Mouse (Mus musculus): ENCODE data around the gene Xpnpep2. TPM values are rescaled to one million over a fixed set of nuclear protein-coding genes. Genes with fewer than 3 reads are reported as not detected.

Xpnpep2 gene
- total and polyA plus RNA-seq, 2 experiments from 2014 or later, result 0.66 TPM; not detected in 1

DNA sequence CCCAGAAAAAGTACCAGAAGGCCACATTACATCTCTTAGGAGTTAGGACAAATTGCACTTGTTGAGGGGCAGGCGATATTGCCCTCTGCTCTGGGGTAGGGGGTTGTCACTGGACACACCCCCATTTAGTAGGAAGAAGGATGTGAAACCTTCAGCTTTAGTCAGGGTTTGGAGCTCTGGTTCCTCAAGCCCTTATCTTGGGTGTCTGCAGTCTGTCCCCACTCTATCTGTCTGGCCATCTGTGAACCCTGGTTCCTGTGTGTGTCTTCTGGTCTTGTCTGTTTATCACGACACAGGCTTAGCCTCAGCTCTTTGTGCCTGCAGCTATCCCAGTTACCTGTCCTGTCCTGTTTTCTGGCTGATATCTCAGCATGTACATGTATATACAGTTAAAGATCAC is 44.9 kb downstream of the Xpnpep2 start:
- ATAC-seq (ENCODE audit: insufficient read depth, low read depth) (no peak), DNase-seq (ENCODE audit: low spot score) (no peak)
- no peak overlapping the region for H3K4me3 ChIP-seq (ENCODE audit: low read depth, low read length)
- no peaks in the 10 kb centered on the region for H3K4me1 ChIP-seq (ENCODE audit: control insufficient read depth, insufficient read depth)
- H3K36me3 ChIP-seq (replicated peaks; ENCODE audit: control insufficient read depth, insufficient read depth, low read length), result no peaks in the 10 kb centered on the region
- no peak overlapping the region for H3K9ac ChIP-seq (replicated peaks; ENCODE audit: low read depth, low read length)
- TF ChIP-seq EP300 (IDR thresholded peaks at IDR 0.05; ENCODE audit: low read depth), result no peak
- TF ChIP-seq CTCF (IDR thresholded peaks at IDR 0.05; ENCODE audit: low read depth), result no peak
- H3K9me3 ChIP-seq (replicated peaks; ENCODE audit: control insufficient read depth, low read length), result no peaks in the 10 kb centered on the region
- H3K4me2 ChIP-seq (ENCODE audit: low read depth, low read length), result no peak overlapping the region
- no peak overlapping the region for H3K27ac ChIP-seq (ENCODE audit: low read depth)
- 69% methylated on average over 2 of the region's 2 CpGs for WGBS
- H3K27me3 ChIP-seq (ENCODE audit: control insufficient read depth, insufficient read depth, low read length), result no peaks in the 10 kb centered on the region

DNA sequence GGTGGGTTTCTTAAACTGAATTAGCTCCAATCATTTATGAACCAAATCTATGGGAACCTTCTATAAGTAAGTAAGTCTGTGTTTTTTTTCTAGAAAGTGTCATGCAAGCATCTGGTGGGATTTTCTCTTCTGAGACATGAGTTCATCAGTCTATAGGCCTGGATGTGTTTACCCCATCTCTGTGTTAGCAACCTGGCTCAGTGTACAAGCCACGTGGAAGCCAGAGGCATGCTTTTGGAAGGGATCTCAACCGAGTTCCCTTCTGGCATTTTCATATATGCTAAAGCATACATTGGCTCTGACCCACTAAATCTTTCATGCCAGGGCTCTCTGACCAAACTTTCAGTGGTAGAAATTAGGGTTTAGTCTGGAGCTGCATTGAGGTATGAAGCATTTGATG is 45.4 kb downstream of the Xpnpep2 start:
- ATAC-seq (ENCODE audit: insufficient read depth, low read depth) (no peak), DNase-seq (ENCODE audit: low spot score) (no peak)
- no peaks in the 10 kb centered on the region for H3K9me3 ChIP-seq (replicated peaks; ENCODE audit: control insufficient read depth, low read length)
- no peaks in the 10 kb centered on the region for H3K27me3 ChIP-seq (ENCODE audit: control insufficient read depth, insufficient read depth, low read length)
- no peak overlapping the region for H3K27ac ChIP-seq (ENCODE audit: low read depth)
- H3K4me2 ChIP-seq (ENCODE audit: low read depth, low read length), result no peak overlapping the region
- H3K9ac ChIP-seq (replicated peaks; ENCODE audit: low read depth, low read length), result no peak overlapping the region
- H3K4me1 ChIP-seq (ENCODE audit: control insufficient read depth, insufficient read depth), result no peaks in the 10 kb centered on the region
- H3K36me3 ChIP-seq (replicated peaks; ENCODE audit: control insufficient read depth, insufficient read depth, low read length), result no peaks in the 10 kb centered on the region
- 60% methylated on average over 2 of the region's 2 CpGs for WGBS
- H3K4me3 ChIP-seq (ENCODE audit: low read depth, low read length), result no peak overlapping the region
- TF ChIP-seq EP300 (IDR thresholded peaks at IDR 0.05; ENCODE audit: low read depth), result no peak
- no peak for TF ChIP-seq CTCF (IDR thresholded peaks at IDR 0.05; ENCODE audit: low read depth)

DNA sequence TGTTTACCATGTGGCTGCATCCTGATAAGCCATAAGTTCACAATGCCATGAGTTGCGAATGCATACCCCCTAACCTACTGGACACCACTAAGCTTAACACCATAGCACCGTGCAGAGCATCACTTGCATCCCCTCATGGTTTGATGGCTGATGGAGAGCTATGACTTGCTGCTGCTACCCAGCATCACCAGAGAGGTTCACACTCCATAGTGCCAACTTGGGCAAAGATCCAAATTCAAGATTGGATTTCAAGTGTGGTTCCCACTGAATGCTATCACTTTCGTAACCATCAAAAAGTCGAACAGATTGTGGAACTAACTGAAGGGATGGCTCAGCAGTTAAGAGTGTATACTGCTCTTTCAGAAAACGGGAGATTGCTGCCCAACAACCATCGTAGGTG is 47.0 kb downstream of the Xpnpep2 start:
- TF ChIP-seq EP300 (IDR thresholded peaks at IDR 0.05; ENCODE audit: low read depth), result no peak
- TF ChIP-seq CTCF (IDR thresholded peaks at IDR 0.05; ENCODE audit: low read depth), result no peak
- Histone ChIP-seq H3K36me3 (replicated peaks; ENCODE audit: control insufficient read depth, insufficient read depth, low read length) (no peaks in the 10 kb centered on the region), H3K9ac (replicated peaks; ENCODE audit: low read depth, low read length) (no peak overlapping the region), H3K4me2 (ENCODE audit: low read depth, low read length) (no peak overlapping the region), H3K4me3 (ENCODE audit: low read depth, low read length) (no peak overlapping the region), H3K9me3 (replicated peaks; ENCODE audit: control insufficient read depth, low read length) (no peaks in the 10 kb centered on the region), H3K27ac (ENCODE audit: low read depth) (no peak overlapping the region), H3K4me1 (ENCODE audit: control insufficient read depth, insufficient read depth) (no peaks in the 10 kb centered on the region), H3K27me3 (ENCODE audit: control insufficient read depth, insufficient read depth, low read length) (no peaks in the 10 kb centered on the region)
- WGBS, result 70% methylated on average over 6 of the region's 6 CpGs
- DNase-seq (ENCODE audit: low spot score) (no peak), ATAC-seq (ENCODE audit: insufficient read depth, low read depth) (no peak)

DNA sequence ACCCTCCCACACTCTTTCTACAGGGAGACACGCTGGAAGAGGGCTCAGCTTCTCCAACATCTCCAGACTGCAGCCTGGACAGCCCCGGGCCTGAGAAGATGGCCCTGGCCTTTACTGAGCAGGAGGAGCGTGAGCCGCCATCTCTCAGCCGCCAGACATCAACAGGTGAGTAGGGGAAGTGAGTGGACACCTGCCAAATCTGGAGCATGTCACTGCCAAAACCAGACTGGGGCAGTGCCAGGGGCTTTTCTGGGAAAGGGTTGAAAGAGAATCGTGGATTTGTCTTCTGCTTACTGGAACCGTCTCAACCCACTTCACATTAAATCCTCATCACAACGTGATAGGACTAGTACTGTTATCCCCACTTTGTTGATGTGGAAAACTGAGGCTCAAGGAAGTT is 48.9 kb downstream of the Xpnpep2 start:
- no peak for DNase-seq (ENCODE audit: low spot score)
- Histone ChIP-seq H3K27me3 (ENCODE audit: control insufficient read depth, insufficient read depth, low read length) (no peaks in the 10 kb centered on the region), H3K27ac (ENCODE audit: low read depth) (no peak overlapping the region), H3K4me2 (ENCODE audit: low read depth, low read length) (no peak overlapping the region), H3K4me3 (ENCODE audit: low read depth, low read length) (no peak overlapping the region), H3K4me1 (ENCODE audit: control insufficient read depth, insufficient read depth) (no peaks in the 10 kb centered on the region), H3K9me3 (replicated peaks; ENCODE audit: control insufficient read depth, low read length) (no peaks in the 10 kb centered on the region), H3K9ac (replicated peaks; ENCODE audit: low read depth, low read length) (no peak overlapping the region), H3K36me3 (replicated peaks; ENCODE audit: control insufficient read depth, insufficient read depth, low read length) (no peaks in the 10 kb centered on the region)
- no peak for ATAC-seq (ENCODE audit: insufficient read depth, low read depth)
- TF ChIP-seq CTCF (IDR thresholded peaks at IDR 0.05; ENCODE audit: low read depth) (no peak), EP300 (IDR thresholded peaks at IDR 0.05; ENCODE audit: low read depth) (no peak)
- 72% methylated on average over 8 of the region's 8 CpGs for WGBS

DNA sequence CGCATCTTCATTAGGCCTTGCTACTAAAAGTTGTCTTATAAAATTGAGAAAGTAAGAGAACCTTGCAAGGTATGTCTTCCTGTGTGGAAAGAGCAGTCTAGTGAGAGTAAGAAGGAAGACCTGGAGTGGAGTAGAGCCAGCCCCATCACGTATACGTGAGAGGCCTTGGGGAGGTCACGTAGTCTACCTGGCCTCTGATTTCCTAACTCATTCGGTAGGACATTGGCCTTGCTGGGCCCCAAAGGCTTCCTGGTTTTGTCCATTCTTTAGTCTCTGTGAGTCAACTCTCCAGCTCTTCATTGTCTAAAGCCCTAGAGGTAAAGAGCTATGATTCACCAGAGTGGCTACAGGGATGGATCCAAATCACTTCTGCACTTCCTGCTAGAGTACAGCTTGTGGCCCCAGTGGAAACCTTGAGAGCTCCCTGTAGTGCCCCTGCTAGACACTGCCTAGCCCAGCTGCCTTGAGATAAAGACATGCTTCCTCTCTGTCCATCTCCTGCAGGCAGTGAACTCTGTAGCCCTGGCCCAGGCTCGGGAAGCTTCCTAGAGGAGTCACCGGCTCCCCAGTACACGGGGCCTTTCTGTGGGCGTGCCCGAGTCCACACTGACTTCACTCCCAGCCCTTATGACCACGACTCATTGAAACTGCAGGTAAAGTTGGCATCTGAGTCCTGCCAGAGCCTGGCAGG is 49.8 kb downstream of the Xpnpep2 start:
- TF ChIP-seq CTCF (IDR thresholded peaks at IDR 0.05; ENCODE audit: low read depth) (no peak), EP300 (IDR thresholded peaks at IDR 0.05; ENCODE audit: low read depth) (no peak)
- no peak overlapping the region for H3K9ac ChIP-seq (replicated peaks; ENCODE audit: low read depth, low read length)

DNA sequence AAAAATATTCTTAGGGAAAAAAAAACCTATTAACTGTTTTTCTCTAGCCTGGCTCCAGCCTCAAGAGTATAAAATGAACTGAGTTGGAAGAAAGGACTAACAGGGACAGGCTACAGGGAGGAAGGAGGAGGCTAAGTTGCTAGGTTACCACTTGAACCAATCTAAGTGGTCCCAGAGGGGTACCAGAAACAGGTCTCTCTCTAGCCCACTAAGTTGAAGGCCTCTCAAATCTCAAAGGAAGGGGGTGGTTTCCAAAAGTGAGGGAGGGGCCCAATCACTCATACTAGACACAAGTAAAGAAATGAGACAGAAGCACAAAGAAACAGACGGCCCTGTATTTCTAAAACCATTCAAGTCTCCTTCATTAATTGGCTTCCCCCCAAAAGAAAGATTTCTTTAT is 61.4 kb downstream of the Xpnpep2 start:
- Histone ChIP-seq H3K27ac (ENCODE audit: low read depth) (no peak overlapping the region), H3K4me1 (ENCODE audit: control insufficient read depth, insufficient read depth) (no peaks in the 10 kb centered on the region), H3K9me3 (replicated peaks; ENCODE audit: control insufficient read depth, low read length) (no peaks in the 10 kb centered on the region), H3K9ac (replicated peaks; ENCODE audit: low read depth, low read length) (no peak overlapping the region), H3K27me3 (ENCODE audit: control insufficient read depth, insufficient read depth, low read length) (no peaks in the 10 kb centered on the region), H3K4me3 (ENCODE audit: low read depth, low read length) (no peak overlapping the region), H3K4me2 (ENCODE audit: low read depth, low read length) (no peak overlapping the region), H3K36me3 (replicated peaks; ENCODE audit: control insufficient read depth, insufficient read depth, low read length) (no peaks in the 10 kb centered on the region)
- no peak for ATAC-seq (ENCODE audit: insufficient read depth, low read depth)
- no peak for DNase-seq (ENCODE audit: low spot score)
- 67% methylated on average over 1 of the region's 1 CpGs for WGBS
- no peak for TF ChIP-seq CTCF (IDR thresholded peaks at IDR 0.05; ENCODE audit: low read depth)
- no peak for TF ChIP-seq EP300 (IDR thresholded peaks at IDR 0.05; ENCODE audit: low read depth)

More for the DNA sequence above, 49.8 kb downstream of the Xpnpep2 start:
- 85% methylated on average over 11 of the region's 11 CpGs for WGBS
- ATAC-seq (ENCODE audit: insufficient read depth, low read depth) (no peak), DNase-seq (ENCODE audit: low spot score) (no peak)
- no peaks in the 10 kb centered on the region for H3K9me3 ChIP-seq (replicated peaks; ENCODE audit: control insufficient read depth, low read length)
- no peaks in the 10 kb centered on the region for H3K27me3 ChIP-seq (ENCODE audit: control insufficient read depth, insufficient read depth, low read length)
- no peaks in the 10 kb centered on the region for H3K36me3 ChIP-seq (replicated peaks; ENCODE audit: control insufficient read depth, insufficient read depth, low read length)
- H3K27ac ChIP-seq (ENCODE audit: low read depth), result no peak overlapping the region
- no peak overlapping the region for H3K4me3 ChIP-seq (ENCODE audit: low read depth, low read length)
- H3K4me1 ChIP-seq (ENCODE audit: control insufficient read depth, insufficient read depth), result no peaks in the 10 kb centered on the region
- no peak overlapping the region for H3K4me2 ChIP-seq (ENCODE audit: low read depth, low read length)

Data from heart, postnatal 0 days (tissue).